Mouse (Mus musculus) embryonic facial prominence, embryonic 12.5 days (tissue): ENCODE measurements around the gene Fbn1. TPM values are rescaled to one million over a fixed set of nuclear protein-coding genes. Genes with fewer than 3 reads are reported as not detected.
A peak's percentile ranks its signal among the peaks of the same experiment; 100 is the strongest.

Source experiments
- ATAC-seq: fragments of 200-750 bp; cut with Nextera tagmentation; 2 replicates; pipeline ENCODE4 v1.8.0; 2017; ENCODE audit not compliant: insufficient number of reproducible peaks, insufficient read depth, low FRiP score, low TSS enrichment
- H3K27ac ChIP-seq: fragments of 300-500 bp; sonication (generic); 2 replicates; pipeline ENCODE4 v1.5.1; 2016; ENCODE audit warnings: mild to moderate bottlenecking
- H3K27me3 ChIP-seq: fragments of 300-500 bp; sonication (generic); 2 replicates; pipeline ENCODE4 v1.6.1; 2016; ENCODE audit warnings: mild to moderate bottlenecking, moderate library complexity
- H3K36me3 ChIP-seq: fragments of 300-500 bp; sonication (generic); 2 replicates; pipeline ENCODE4 v1.6.1; 2016; ENCODE audit warnings: mild to moderate bottlenecking
- H3K4me1 ChIP-seq: fragments of 300-500 bp; sonication (generic); 2 replicates; pipeline ENCODE4 v1.6.1; 2016
- H3K4me2 ChIP-seq: fragments of 300-500 bp; sonication (generic); replicated peaks from 2 replicates; pipeline ENCODE4 v1.6.1; 2016; ENCODE audit warnings: mild to moderate bottlenecking, moderate library complexity
- H3K4me3 ChIP-seq: fragments of 300-500 bp; sonication (generic); 2 replicates; pipeline ENCODE4 v1.5.1; 2016; ENCODE audit warnings: mild to moderate bottlenecking
- H3K9ac ChIP-seq: fragments of 300-500 bp; sonication (generic); 2 replicates; pipeline ENCODE4 v1.6.1; 2016; ENCODE audit warnings: mild to moderate bottlenecking, moderate library complexity
- H3K9me3 ChIP-seq: fragments of 300-500 bp; sonication (generic); 2 replicates; pipeline ENCODE4 v1.6.1; 2016; ENCODE audit warnings: mild to moderate bottlenecking, moderate library complexity
- WGBS: fragments of 180-500 bp; shearing (Covaris S2); methylation state at CpG from one replicate; pipeline ENCODE4 v1.1.7; 2016; 5-methylcytosine and 5-hydroxymethylcytosine counted together
- polyA plus RNA-seq: library from polyadenylated mRNA; unstranded; fragments of >200 nt; fragmentation: Nextera tagmentation; extraction: Ambion mirVana; gene quantifications from 2 replicates; pipeline ENCODE4 v1.2.1, GENCODE M21; 2016

Fbn1 gene
- polyA plus RNA-seq, 1 experiment from 2014 or later, result 27.1 TPM

- Histone ChIP-seq H3K4me1 (peaks cover 22% of the 10 kb centered on the region), H3K9me3 (no peaks in the 10 kb centered on the region), H3K36me3 (no peaks in the 10 kb centered on the region), H3K9ac (no peak overlapping the region), H3K27ac (0 out of 2 replicates have a peak overlapping the region, but pooled peaks have one; percentile 30), H3K4me2 (no peak overlapping the region), H3K4me3 (no peak overlapping the region), H3K27me3 (no peaks in the 10 kb centered on the region)
- WGBS, result 60% methylated on average over 8 of the region's 8 CpGs
- no peak for ATAC-seq
These were observed 58.4 kb downstream of the Fbn1 start for GRCm38 (mm10) chr2:125449361-125449760.

DNA sequence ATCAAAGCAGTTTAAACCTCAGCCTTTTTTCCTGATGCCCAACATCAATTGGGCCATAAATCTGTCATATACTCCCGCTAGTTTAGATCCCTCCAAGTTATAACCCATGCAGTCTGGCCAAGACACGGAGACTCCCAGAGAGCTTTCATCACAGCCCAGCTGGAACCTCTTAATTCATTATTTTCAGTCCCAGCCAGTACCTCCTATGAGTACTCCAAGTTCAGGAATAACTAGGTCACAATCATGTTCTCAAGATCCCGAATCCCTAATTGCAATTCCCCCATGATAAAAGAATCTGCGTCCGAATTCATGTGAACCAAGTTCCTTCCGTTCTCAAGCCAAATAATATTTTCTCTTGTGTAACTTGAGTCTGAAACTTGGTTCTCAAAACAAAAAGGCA is 58.9 kb downstream of the Fbn1 start:
- H3K36me3 ChIP-seq, result no peaks in the 10 kb centered on the region
- no peak overlapping the region for H3K27ac ChIP-seq
- no peak overlapping the region for H3K9ac ChIP-seq
- no peaks in the 10 kb centered on the region for H3K27me3 ChIP-seq
- no peaks in the 10 kb centered on the region for H3K9me3 ChIP-seq
- H3K4me3 ChIP-seq, result no peak overlapping the region
- WGBS, result 46% methylated on average over 6 of the region's 6 CpGs
- H3K4me2 ChIP-seq, result no peak overlapping the region
- H3K4me1 ChIP-seq, result peaks cover 22% of the 10 kb centered on the region
- no peak for ATAC-seq

GRCm38 (mm10) chr2:125447274-125447898 is 60.4 kb downstream of the Fbn1 start:
- WGBS, result 89% methylated on average over 9 of the region's 9 CpGs
- Histone ChIP-seq H3K36me3 (no peaks in the 10 kb centered on the region), H3K9me3 (no peaks in the 10 kb centered on the region)

DNA sequence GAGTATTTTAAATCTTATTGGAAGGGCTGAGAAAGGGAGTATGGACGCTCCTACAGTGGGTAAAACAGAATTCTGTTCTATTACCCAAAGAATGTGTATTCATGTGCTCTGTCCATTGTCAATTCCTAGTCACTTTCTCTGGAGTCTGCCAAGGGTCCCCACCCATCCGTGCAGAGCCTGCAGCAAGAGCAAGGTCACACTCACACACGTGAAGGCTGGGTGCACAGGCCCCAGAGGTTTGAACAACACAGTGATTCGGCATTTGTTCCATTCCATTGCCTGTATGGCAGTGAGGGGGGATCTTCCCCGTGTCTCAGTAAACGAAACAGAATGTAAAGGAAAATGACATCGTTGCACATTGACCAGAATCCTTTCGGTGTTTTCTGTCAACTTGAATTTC is 69.4 kb downstream of the Fbn1 start:
- Histone ChIP-seq H3K4me1 (peaks cover 9% of the 10 kb centered on the region; the same call in 1 of the 2 replicates), H3K4me3 (no peak overlapping the region), H3K4me2 (no peak overlapping the region), H3K27ac (no peak overlapping the region), H3K9me3 (no peaks in the 10 kb centered on the region), H3K36me3 (no peaks in the 10 kb centered on the region), H3K9ac (no peak overlapping the region), H3K27me3 (no peaks in the 10 kb centered on the region)
- 81% methylated on average over 8 of the region's 8 CpGs for whole genome bisulfite sequencing
- ATAC-seq, result no peak

More at GRCm38 (mm10) chr2:125447274-125447898, 60.4 kb downstream of the Fbn1 start:
- H3K27ac ChIP-seq, result no peak overlapping the region
- H3K4me1 ChIP-seq, result peaks cover 16% of the 10 kb centered on the region
- no peak for ATAC-seq
- H3K4me2 ChIP-seq, result no peak overlapping the region
- H3K9ac ChIP-seq, result no peak overlapping the region
- H3K27me3 ChIP-seq, result no peaks in the 10 kb centered on the region
- H3K4me3 ChIP-seq, result no peak overlapping the region

GRCm38 (mm10) chr2:125436240-125436639 is 71.6 kb downstream of the Fbn1 start:
- no peak overlapping the region for H3K27ac ChIP-seq
- peak; percentile 58; the same call in 1 of the 2 replicates for ATAC-seq

GRCm38 (mm10) chr2:125433524-125433923 is 74.3 kb downstream of the Fbn1 start:
- H3K4me1 ChIP-seq, result peaks cover 41% of the 10 kb centered on the region
- 93% methylated on average over 6 of the region's 6 CpGs for WGBS
- no peaks in the 10 kb centered on the region for H3K36me3 ChIP-seq
- no peak overlapping the region for H3K9ac ChIP-seq
- no peaks in the 10 kb centered on the region for H3K27me3 ChIP-seq
- H3K27ac ChIP-seq, result no peak overlapping the region
- no peak for ATAC-seq
- H3K4me3 ChIP-seq, result no peak overlapping the region
- H3K9me3 ChIP-seq, result no peaks in the 10 kb centered on the region
- H3K4me2 ChIP-seq, result no peak overlapping the region

More at GRCm38 (mm10) chr2:125436240-125436639, 71.6 kb downstream of the Fbn1 start:
- H3K4me2 ChIP-seq, result no peak overlapping the region
- H3K4me1 ChIP-seq, result peaks cover 21% of the 10 kb centered on the region
- H3K4me3 ChIP-seq, result no peak overlapping the region
- H3K9ac ChIP-seq, result no peak overlapping the region
- H3K36me3 ChIP-seq, result no peaks in the 10 kb centered on the region
- H3K9me3 ChIP-seq, result no peaks in the 10 kb centered on the region
- WGBS, result 33% methylated on average over 7 of the region's 7 CpGs
- H3K27me3 ChIP-seq, result no peaks in the 10 kb centered on the region

- Histone ChIP-seq H3K9ac (no peak overlapping the region), H3K4me2 (no peak overlapping the region; the same call in 1 of the 2 replicates), H3K9me3 (no peaks in the 10 kb centered on the region), H3K36me3 (no peaks in the 10 kb centered on the region), H3K27ac (peak overlapping the region; percentile 72), H3K4me3 (no peak overlapping the region), H3K4me1 (peaks cover 47% of the 10 kb centered on the region), H3K27me3 (no peaks in the 10 kb centered on the region)
- no peak for ATAC-seq
- WGBS, result 35% methylated on average over 6 of the region's 6 CpGs
These were observed 76.3 kb downstream of the Fbn1 start for GRCm38 (mm10) chr2:125431491-125431890.

- Histone ChIP-seq H3K27me3 (no peaks in the 10 kb centered on the region), H3K27ac (0 out of 2 replicates have a peak overlapping the region, but pooled peaks have one; percentile 52), H3K9ac (no peak overlapping the region), H3K4me3 (no peak overlapping the region), H3K36me3 (no peaks in the 10 kb centered on the region), H3K9me3 (no peaks in the 10 kb centered on the region), H3K4me2 (no peak overlapping the region), H3K4me1 (peaks cover 39% of the 10 kb centered on the region)
- ATAC-seq, result 0 out of 2 replicates have a peak, but pooled peaks have one; percentile 22
- 46% methylated on average over 10 of the region's 10 CpGs for WGBS
These were observed 78.9 kb downstream of the Fbn1 start for GRCm38 (mm10) chr2:125428811-125429438.

GRCm38 (mm10) chr2:125420604-125421003 is 87.2 kb downstream of the Fbn1 start:
- no peak overlapping the region for H3K4me3 ChIP-seq
- no peaks in the 10 kb centered on the region for H3K36me3 ChIP-seq
- H3K4me2 ChIP-seq, result no peak overlapping the region
- no peaks in the 10 kb centered on the region for H3K27me3 ChIP-seq
- no peak overlapping the region for H3K27ac ChIP-seq
- ATAC-seq, result no peak
- H3K9ac ChIP-seq, result no peak overlapping the region
- no peaks in the 10 kb centered on the region for H3K9me3 ChIP-seq
- WGBS, result 69% methylated on average over 9 of the region's 9 CpGs
- H3K4me1 ChIP-seq, result 0 out of 2 replicates have a peak, but pooled peaks cover 3% of the 10 kb centered on the region

DNA sequence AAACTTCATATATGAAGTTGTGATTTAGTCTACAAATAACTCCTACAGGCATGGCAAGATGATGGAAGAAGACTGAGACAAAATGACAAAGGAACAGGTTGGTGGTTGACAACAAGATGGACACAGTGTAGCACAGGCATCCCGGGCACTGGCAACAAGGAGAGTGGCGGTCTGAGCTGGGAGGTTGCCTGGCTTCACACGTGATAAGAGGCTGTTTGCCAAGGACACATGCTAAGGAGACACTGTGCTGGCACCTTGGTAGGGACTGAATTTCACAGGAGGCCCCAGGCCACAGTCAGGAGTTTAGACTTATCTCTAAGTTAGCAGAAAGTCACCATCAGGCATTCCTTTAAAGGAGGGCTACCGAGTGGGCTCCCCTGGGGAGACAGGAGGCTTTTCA is 88.1 kb downstream of the Fbn1 start:
- H3K36me3 ChIP-seq, result no peaks in the 10 kb centered on the region
- H3K4me1 ChIP-seq, result 0 out of 2 replicates have a peak, but pooled peaks cover 3% of the 10 kb centered on the region
- no peaks in the 10 kb centered on the region for H3K27me3 ChIP-seq
- H3K9me3 ChIP-seq, result no peaks in the 10 kb centered on the region
- H3K9ac ChIP-seq, result no peak overlapping the region
- H3K4me3 ChIP-seq, result no peak overlapping the region
- H3K4me2 ChIP-seq, result no peak overlapping the region
- WGBS, result 82% methylated on average over 4 of the region's 4 CpGs
- H3K27ac ChIP-seq, result no peak overlapping the region
- ATAC-seq, result no peak

DNA sequence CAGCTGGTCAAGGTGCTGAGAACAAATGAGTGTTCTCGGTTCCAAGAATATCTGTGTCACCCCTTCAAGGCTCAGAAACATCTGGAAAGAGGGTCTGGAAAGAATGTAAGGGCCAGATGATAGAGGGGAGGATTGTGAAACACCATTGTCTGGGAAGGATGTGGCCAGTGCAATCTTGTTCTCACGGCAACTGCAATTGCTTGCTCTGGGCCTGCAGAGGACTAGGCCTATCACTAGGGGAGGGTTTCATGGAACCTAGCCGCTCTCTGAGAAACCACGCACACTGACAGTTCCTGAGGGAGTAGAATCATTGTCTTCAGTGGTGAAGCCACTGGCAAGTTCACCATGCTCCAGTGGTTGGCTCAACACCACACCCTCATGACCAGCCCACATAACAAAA is 89.2 kb downstream of the Fbn1 start:
- 67% methylated on average over 4 of the region's 4 CpGs for WGBS
- H3K27me3 ChIP-seq, result no peaks in the 10 kb centered on the region
- no peak overlapping the region for H3K27ac ChIP-seq
- no peak overlapping the region for H3K4me3 ChIP-seq
- H3K9ac ChIP-seq, result no peak overlapping the region
- 0 out of 2 replicates have a peak, but pooled peaks cover 3% of the 10 kb centered on the region for H3K4me1 ChIP-seq
- no peaks in the 10 kb centered on the region for H3K9me3 ChIP-seq
- H3K4me2 ChIP-seq, result no peak overlapping the region
- ATAC-seq, result no peak
- no peaks in the 10 kb centered on the region for H3K36me3 ChIP-seq
